Mouse (Mus musculus): ENCODE data around the gene Sapcd2. TPM values are rescaled to one million over a fixed set of nuclear protein-coding genes. Genes with fewer than 3 reads are reported as not detected.

Gene Sapcd2
- polyA plus RNA-seq, 1 experiment from 2014 or later = 21.1 TPM

DNA sequence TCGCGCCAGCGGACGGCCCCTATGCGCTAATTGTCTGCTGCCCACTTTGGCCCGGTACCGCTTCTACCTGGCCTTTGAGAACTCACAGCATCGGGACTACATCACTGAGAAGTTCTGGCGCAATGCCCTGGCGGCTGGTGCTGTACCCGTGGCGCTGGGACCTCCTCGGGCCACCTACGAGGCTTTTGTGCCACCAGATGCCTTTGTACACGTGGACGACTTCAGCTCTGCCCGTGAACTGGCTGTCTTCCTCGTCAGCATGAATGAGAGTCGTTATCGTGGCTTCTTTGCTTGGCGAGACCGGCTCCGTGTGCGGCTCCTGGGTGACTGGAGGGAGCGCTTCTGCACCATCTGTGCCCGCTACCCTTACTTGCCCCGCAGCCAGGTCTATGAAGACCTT is 53.4 kb downstream of the Sapcd2 start:
- Histone ChIP-seq H3K4me2 (ENCODE audit: low read depth, low read length) (no peak overlapping the region), H3K4me3 (ENCODE audit: low read length) (no peak overlapping the region), H3K9ac (ENCODE audit: low read length) (no peak overlapping the region), H3K27me3 (ENCODE audit: control insufficient read depth, insufficient read depth, low read length) (peaks cover 28% of the 10 kb centered on the region), H3K4me1 (ENCODE audit: control insufficient read depth, insufficient read depth, low read length) (peaks cover 9% of the 10 kb centered on the region), H3K27ac (ENCODE audit: low read length) (no peak overlapping the region), H3K9me3 (replicated peaks; ENCODE audit: control insufficient read depth, low read length) (no peaks in the 10 kb centered on the region), H3K36me3 (ENCODE audit: control insufficient read depth, insufficient read depth) (no peaks in the 10 kb centered on the region)
- no peak for ATAC-seq (replicated peaks; ENCODE audit: extremely low read depth, insufficient read depth, low FRiP score)
- 38% methylated on average over 27 of the region's 27 CpGs for WGBS

DNA sequence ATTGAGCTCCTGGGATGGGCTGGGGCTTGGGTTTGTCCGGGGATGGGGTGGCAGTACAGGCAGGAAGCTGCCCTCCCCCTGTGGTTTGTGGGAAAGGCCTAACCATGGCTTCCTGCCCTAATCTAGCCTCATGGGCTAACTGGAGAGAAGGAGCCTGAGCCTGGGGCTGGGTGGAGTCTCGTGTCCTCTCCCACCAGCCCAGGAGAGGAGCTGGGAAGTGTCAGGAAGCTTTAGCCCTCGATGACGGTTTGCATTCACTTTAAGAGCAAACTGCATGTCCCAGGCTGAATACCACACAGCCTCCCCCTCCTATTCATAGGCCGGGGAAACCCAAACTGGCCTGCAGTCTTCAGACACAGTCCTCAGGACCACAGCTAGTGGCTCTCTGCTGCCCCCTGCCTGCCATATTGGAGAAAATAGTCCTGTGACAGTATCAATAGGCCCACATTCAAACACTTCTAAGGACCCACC is 54.6 kb downstream of the Sapcd2 start:
- Histone ChIP-seq H3K27ac (ENCODE audit: low read length) (no peak overlapping the region), H3K4me1 (ENCODE audit: control insufficient read depth, insufficient read depth, low read length) (peaks cover 9% of the 10 kb centered on the region), H3K9me3 (replicated peaks; ENCODE audit: control insufficient read depth, low read length) (no peaks in the 10 kb centered on the region), H3K27me3 (ENCODE audit: control insufficient read depth, insufficient read depth, low read length) (peaks cover 28% of the 10 kb centered on the region), H3K9ac (ENCODE audit: low read length) (no peak overlapping the region), H3K4me2 (ENCODE audit: low read depth, low read length) (no peak overlapping the region), H3K36me3 (ENCODE audit: control insufficient read depth, insufficient read depth) (no peaks in the 10 kb centered on the region), H3K4me3 (ENCODE audit: low read length) (no peak overlapping the region)
- ATAC-seq (replicated peaks; ENCODE audit: extremely low read depth, insufficient read depth, low FRiP score) = no peak
- WGBS = 26% methylated on average over 5 of the region's 5 CpGs

DNA sequence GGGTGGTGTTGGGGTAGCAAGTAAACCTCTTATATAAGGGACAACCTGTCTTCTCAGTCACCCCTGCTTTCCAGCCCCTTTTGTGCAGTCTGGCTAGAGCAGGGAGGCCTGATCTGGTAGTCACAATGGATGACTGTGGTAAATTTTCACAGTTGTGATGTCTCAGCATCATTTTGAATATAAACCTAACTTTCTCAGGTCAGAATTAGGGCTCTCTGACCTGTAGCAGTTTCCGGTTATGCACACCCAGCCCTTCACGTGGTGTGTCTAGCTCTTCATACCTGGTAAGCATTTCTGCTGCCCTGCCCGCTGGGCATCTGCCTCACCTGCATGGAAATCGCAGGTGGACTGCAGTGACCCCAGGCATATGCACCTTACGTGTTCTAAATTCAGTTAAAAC is 55.1 kb downstream of the Sapcd2 start:
- Histone ChIP-seq H3K9me3 (replicated peaks; ENCODE audit: control insufficient read depth, low read length) (no peaks in the 10 kb centered on the region), H3K9ac (ENCODE audit: low read length) (no peak overlapping the region), H3K27me3 (ENCODE audit: control insufficient read depth, insufficient read depth, low read length) (peaks cover 28% of the 10 kb centered on the region), H3K4me3 (ENCODE audit: low read length) (no peak overlapping the region), H3K4me2 (ENCODE audit: low read depth, low read length) (no peak overlapping the region), H3K36me3 (ENCODE audit: control insufficient read depth, insufficient read depth) (no peaks in the 10 kb centered on the region), H3K4me1 (ENCODE audit: control insufficient read depth, insufficient read depth, low read length) (peaks cover 9% of the 10 kb centered on the region), H3K27ac (ENCODE audit: low read length) (no peak overlapping the region)
- 83% methylated on average over 5 of the region's 5 CpGs for WGBS
- no peak for ATAC-seq (replicated peaks; ENCODE audit: extremely low read depth, insufficient read depth, low FRiP score)

Other genes starting within 250 kb of the Sapcd2 start
- gene Nrarp, start 191.6 kb upstream of the Sapcd2 start, polyA plus RNA-seq (2015; fragmentation: Nextera tagmentation; extraction: Ambion mirVana) = 16.2 and 18.1 TPM in 2 replicates
- 8.5 and 10.0 TPM in 2 replicates for gene Tor4a, start 175.4 kb upstream of the Sapcd2 start, polyA plus RNA-seq (2015; fragmentation: Nextera tagmentation; extraction: Ambion mirVana)
- 79.1 and 81.9 TPM in 2 replicates for gene Nelfb, start 160.8 kb upstream of the Sapcd2 start, polyA plus RNA-seq (2015; fragmentation: Nextera tagmentation; extraction: Ambion mirVana)
- gene Stpg3, start 157.7 kb upstream of the Sapcd2 start, polyA plus RNA-seq (2015; fragmentation: Nextera tagmentation; extraction: Ambion mirVana) = not detected in 2 replicates
- gene Fam166a, start 153.6 kb upstream of the Sapcd2 start, polyA plus RNA-seq (2015; fragmentation: Nextera tagmentation; extraction: Ambion mirVana) = 1.1 TPM in 1 of 2 replicates, not detected in the other
- 474 and 482 TPM in 2 replicates for gene Tubb4b, start 147.6 kb upstream of the Sapcd2 start, polyA plus RNA-seq (2015; fragmentation: Nextera tagmentation; extraction: Ambion mirVana)
- not detected in 2 replicates for gene Slc34a3, start 138.0 kb upstream of the Sapcd2 start, polyA plus RNA-seq (2015; fragmentation: Nextera tagmentation; extraction: Ambion mirVana)
- gene Rnf224, start 135.5 kb upstream of the Sapcd2 start, polyA plus RNA-seq (2015; fragmentation: Nextera tagmentation; extraction: Ambion mirVana) = not detected in 2 replicates
- gene Rnf208, start 130.1 kb upstream of the Sapcd2 start, polyA plus RNA-seq (2015; fragmentation: Nextera tagmentation; extraction: Ambion mirVana) = 3.7 and 5.2 TPM in 2 replicates
- gene Cysrt1, start 129.9 kb upstream of the Sapcd2 start, polyA plus RNA-seq (2015; fragmentation: Nextera tagmentation; extraction: Ambion mirVana) = 0.17 TPM in 1 of 2 replicates, not detected in the other
- 2.2 and 3.1 TPM in 2 replicates for gene AL732309.1, start 125.5 kb upstream of the Sapcd2 start, polyA plus RNA-seq (2015; fragmentation: Nextera tagmentation; extraction: Ambion mirVana)
- 15.1 and 16.4 TPM in 2 replicates for gene Tmem203, start 116.9 kb upstream of the Sapcd2 start, polyA plus RNA-seq (2015; fragmentation: Nextera tagmentation; extraction: Ambion mirVana)
- gene Tprn, start 109.7 kb upstream of the Sapcd2 start, polyA plus RNA-seq (2015; fragmentation: Nextera tagmentation; extraction: Ambion mirVana) = 4.3 and 5.9 TPM in 2 replicates
- 154 and 157 TPM in 2 replicates for gene Ssna1, start 99.9 kb upstream of the Sapcd2 start, polyA plus RNA-seq (2015; fragmentation: Nextera tagmentation; extraction: Ambion mirVana)
- gene Anapc2, start 99.8 kb upstream of the Sapcd2 start, polyA plus RNA-seq (2015; fragmentation: Nextera tagmentation; extraction: Ambion mirVana) = 80.5 and 86.6 TPM in 2 replicates
- not detected in 2 replicates for gene Tmem210, start 84.2 kb upstream of the Sapcd2 start, polyA plus RNA-seq (2015; fragmentation: Nextera tagmentation; extraction: Ambion mirVana)
- 0.89 and 1.2 TPM in 2 replicates for gene Lrrc26, start 82.4 kb upstream of the Sapcd2 start, polyA plus RNA-seq (2015; fragmentation: Nextera tagmentation; extraction: Ambion mirVana)
- gene Grin1, start 53.1 kb upstream of the Sapcd2 start, polyA plus RNA-seq (2015; fragmentation: Nextera tagmentation; extraction: Ambion mirVana) = 0.14 TPM in 1 of 2 replicates, not detected in the other
- gene Man1b1, start 40.0 kb upstream of the Sapcd2 start, polyA plus RNA-seq (2015; fragmentation: Nextera tagmentation; extraction: Ambion mirVana) = 24.7 and 28.4 TPM in 2 replicates
- 10.3 and 10.6 TPM in 2 replicates for gene Dpp7, start 16.0 kb upstream of the Sapcd2 start, polyA plus RNA-seq (2015; fragmentation: Nextera tagmentation; extraction: Ambion mirVana)
- 18.8 and 19.3 TPM in 2 replicates for gene Uap1l1, start 6.6 kb upstream of the Sapcd2 start, polyA plus RNA-seq (2015; fragmentation: Nextera tagmentation; extraction: Ambion mirVana)
- 3.4 and 4.0 TPM in 2 replicates for gene Entpd2, start 23.6 kb downstream of the Sapcd2 start, polyA plus RNA-seq (2015; fragmentation: Nextera tagmentation; extraction: Ambion mirVana)
- gene Npdc1, start 27.0 kb downstream of the Sapcd2 start, polyA plus RNA-seq (2015; fragmentation: Nextera tagmentation; extraction: Ambion mirVana) = 30.8 TPM in 2 replicates
- gene Fut7, start 50.9 kb downstream of the Sapcd2 start, polyA plus RNA-seq (2015; fragmentation: Nextera tagmentation; extraction: Ambion mirVana) = 0.35 and 0.46 TPM in 2 replicates
- 5.4 and 5.8 TPM in 2 replicates for gene Abca2, start 56.4 kb downstream of the Sapcd2 start, polyA plus RNA-seq (2015; fragmentation: Nextera tagmentation; extraction: Ambion mirVana)
- 8.0 and 17.9 TPM in 2 replicates for gene Clic3, start 84.5 kb downstream of the Sapcd2 start, polyA plus RNA-seq (2015; fragmentation: Nextera tagmentation; extraction: Ambion mirVana)
- 37.6 and 40.4 TPM in 2 replicates for gene Paxx, start 88.8 kb downstream of the Sapcd2 start, polyA plus RNA-seq (2015; fragmentation: Nextera tagmentation; extraction: Ambion mirVana)
- 192 and 202 TPM in 2 replicates for gene Ptgds, start 97.7 kb downstream of the Sapcd2 start, polyA plus RNA-seq (2015; fragmentation: Nextera tagmentation; extraction: Ambion mirVana)
- gene Lcn12, start 121.6 kb downstream of the Sapcd2 start, polyA plus RNA-seq (2015; fragmentation: Nextera tagmentation; extraction: Ambion mirVana) = not detected in 2 replicates
- gene Fbxw5, start 128.4 kb downstream of the Sapcd2 start, polyA plus RNA-seq (2015; fragmentation: Nextera tagmentation; extraction: Ambion mirVana) = 92.1 and 97.8 TPM in 2 replicates
- 3.9 and 4.3 TPM in 2 replicates for gene C8g, start 129.4 kb downstream of the Sapcd2 start, polyA plus RNA-seq (2015; fragmentation: Nextera tagmentation; extraction: Ambion mirVana)
- gene Traf2, start 174.6 kb downstream of the Sapcd2 start, polyA plus RNA-seq (2015; fragmentation: Nextera tagmentation; extraction: Ambion mirVana) = 27.0 and 27.3 TPM in 2 replicates
- 288 and 303 TPM in 2 replicates for gene Edf1, start 185.5 kb downstream of the Sapcd2 start, polyA plus RNA-seq (2015; fragmentation: Nextera tagmentation; extraction: Ambion mirVana)
- 2.7 and 19.0 TPM in 2 replicates for gene Mamdc4, start 202.5 kb downstream of the Sapcd2 start, polyA plus RNA-seq (2015; fragmentation: Nextera tagmentation; extraction: Ambion mirVana)
- 180 and 190 TPM in 2 replicates for gene Phpt1, start 202.9 kb downstream of the Sapcd2 start, polyA plus RNA-seq (2015; fragmentation: Nextera tagmentation; extraction: Ambion mirVana)
- 0.05 and 0.10 TPM in 2 replicates for gene Ajm1, start 209.4 kb downstream of the Sapcd2 start, polyA plus RNA-seq (2015; fragmentation: Nextera tagmentation; extraction: Ambion mirVana)
- gene Rabl6, start 236.2 kb downstream of the Sapcd2 start, polyA plus RNA-seq (2015; fragmentation: Nextera tagmentation; extraction: Ambion mirVana) = 42.7 and 48.9 TPM in 2 replicates
- gene Ccdc183, start 245.4 kb downstream of the Sapcd2 start, polyA plus RNA-seq (2015; fragmentation: Nextera tagmentation; extraction: Ambion mirVana) = 0.07 and 0.11 TPM in 2 replicates
- gene Tmem141, start 249.7 kb downstream of the Sapcd2 start, polyA plus RNA-seq (2015; fragmentation: Nextera tagmentation; extraction: Ambion mirVana) = 20.0 and 25.6 TPM in 2 replicates

All from heart, embryonic 16.5 days (tissue).